Mouse (Mus musculus) lung, adult 2 months (tissue): ENCODE results near the gene Acvrl1. TPM values are rescaled to one million over a fixed set of nuclear protein-coding genes. Genes with fewer than 3 reads are reported as not detected.
A peak's percentile ranks its signal among the peaks of the same experiment; 100 is the strongest.

Experiments used
- DNase-seq: peaks from one replicate; pipeline ENCODE4 v3.0.0; 2022
- H3K4me1 ChIP-seq: fragments of 200-500 bp; 2 replicates; pipeline ENCODE4 v1.6.1; 2011; ENCODE audit warnings: low read length; ENCODE audit not compliant: control insufficient read depth, insufficient read depth
- H3K4me3 ChIP-seq: fragments of 200-500 bp; replicated peaks from 2 replicates; pipeline ENCODE3; 2011; ENCODE audit warnings: low read depth, mild to moderate bottlenecking, control low read depth, low read length; ENCODE audit errors: extremely low read depth
- CTCF ChIP-seq: fragments of 200-500 bp; IDR thresholded peaks from 2 replicates; pipeline ENCODE4 v1.5.1; 2011; ENCODE audit warnings: mild to moderate bottlenecking, low read length, control low read depth; ENCODE audit not compliant: insufficient read depth
- POLR2A ChIP-seq: fragments of 200-500 bp; IDR thresholded peaks from 2 replicates; pipeline ENCODE4 v1.6.1; 2011; ENCODE audit warnings: low read depth, mild to moderate bottlenecking, control low read depth, low read length, borderline replicate concordance; ENCODE audit errors: extremely low read depth
- WGBS: fragments of 180-500 bp; shearing (Covaris S2); methylation state at CpG from one replicate; pipeline ENCODE4 v1.1.7; 2018; 5-methylcytosine and 5-hydroxymethylcytosine counted together
- polyA plus RNA-seq: library from polyadenylated mRNA; depleted of rRNA; stranded (reverse); fragments of >200 nt; gene quantifications from 2 replicates; pipeline ENCODE4 v1.2.3, GENCODE M21; 2012

Acvrl1 gene
- polyA plus RNA-seq, 1 experiment = 695 TPM

DNA sequence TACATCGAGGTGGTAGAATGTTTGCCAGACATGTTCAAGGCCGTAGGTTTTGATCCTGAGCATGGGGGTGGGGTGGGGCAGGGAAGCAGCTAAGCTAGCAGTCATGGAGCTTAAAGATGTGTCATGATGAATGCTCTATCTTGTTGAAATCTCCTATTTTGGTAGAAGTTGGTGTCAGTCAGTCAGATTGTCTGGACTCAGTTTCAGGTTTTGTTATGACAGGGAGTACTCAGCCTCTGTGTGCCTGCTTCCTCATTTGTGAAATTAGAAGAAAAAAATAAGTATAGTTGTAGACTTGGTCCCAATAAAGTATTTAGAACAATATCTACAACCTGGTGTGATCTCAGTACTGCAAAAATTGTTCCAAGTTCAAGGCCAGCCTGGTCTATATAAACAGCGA lies 10.4 kb downstream of the Acvrl1 start:
- WGBS = 40% methylated on average over 3 of the region's 3 CpGs
- TF ChIP-seq CTCF (no peak), POLR2A (no peak)
- no peak for DNase-seq
- Histone ChIP-seq H3K4me1 (peaks cover 13% of the 10 kb centered on the region), H3K4me3 (peak overlapping the region; percentile 25)

DNA sequence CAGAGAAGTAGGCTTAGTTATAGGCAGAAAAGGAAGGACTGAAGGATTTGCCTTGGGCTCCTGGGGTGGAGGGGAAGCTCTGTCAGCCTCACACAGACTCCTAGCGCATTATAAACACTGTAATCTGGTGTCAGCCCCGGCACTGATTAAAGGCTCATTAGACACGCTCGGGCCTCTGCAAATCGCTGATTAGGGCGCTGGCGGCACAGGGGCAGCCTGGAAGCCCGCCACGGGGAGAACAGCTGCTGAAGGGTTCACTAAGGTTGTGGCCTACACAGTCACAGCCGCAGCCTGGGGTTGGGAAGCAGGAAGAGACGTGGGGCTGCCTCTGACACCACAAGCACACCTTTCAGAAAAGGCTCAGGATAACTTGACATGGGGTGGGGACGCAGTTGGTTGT lies 11.6 kb downstream of the Acvrl1 start:
- no peak for TF ChIP-seq CTCF
- TF ChIP-seq POLR2A = no peak
- H3K4me1 ChIP-seq = peaks cover 15% of the 10 kb centered on the region
- 33% methylated on average over 12 of the region's 12 CpGs for WGBS
- no peak for DNase-seq
- peak overlapping the region; percentile 33 for H3K4me3 ChIP-seq

GRCm38 (mm10) chr15:101140587-101140986 lies 12.3 kb downstream of the Acvrl1 start:
- peaks cover 15% of the 10 kb centered on the region for H3K4me1 ChIP-seq
- TF ChIP-seq POLR2A (no peak), CTCF (no peak)
- peak overlapping the region; percentile 33 for H3K4me3 ChIP-seq
- WGBS = 36% methylated on average over 6 of the region's 6 CpGs
- DNase-seq = no peak

GRCm38 (mm10) chr15:101141061-101141541 lies 12.8 kb downstream of the Acvrl1 start:
- WGBS = 3% methylated on average over 10 of the region's 14 CpGs
- Histone ChIP-seq H3K4me1 (peaks cover 17% of the 10 kb centered on the region), H3K4me3 (peak overlapping the region; percentile 33)
- TF ChIP-seq CTCF (no peak), POLR2A (peak; percentile 54; the same call in 1 of the 2 replicates)
- DNase-seq = peak; percentile 62

DNA sequence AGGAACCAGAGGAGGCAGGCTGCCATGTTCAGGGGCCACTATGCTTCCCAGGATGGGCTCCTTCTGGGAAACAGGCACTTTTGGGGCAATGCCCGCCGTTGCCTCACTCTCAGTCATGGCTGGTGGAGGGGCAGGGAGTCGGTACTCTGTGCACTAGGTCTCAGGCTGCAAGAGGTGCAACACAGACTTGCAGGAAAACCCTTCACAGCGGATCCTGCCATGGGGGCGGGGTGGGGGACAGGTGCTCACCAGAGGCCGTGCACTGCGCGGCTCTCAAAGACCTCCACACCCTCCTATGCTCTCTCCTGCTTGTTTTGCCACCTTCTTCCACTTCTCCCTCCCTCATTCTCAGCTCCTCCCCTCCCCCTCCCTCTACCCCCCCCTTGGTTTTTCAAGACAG lies 14.3 kb downstream of the Acvrl1 start:
- no peak for DNase-seq
- no peak overlapping the region for H3K4me3 ChIP-seq
- WGBS = 51% methylated on average over 8 of the region's 8 CpGs
- no peak for TF ChIP-seq CTCF
- 0 out of 2 replicates have a peak, but pooled peaks have one; percentile 12 for TF ChIP-seq POLR2A
- peaks cover 22% of the 10 kb centered on the region for H3K4me1 ChIP-seq

GRCm38 (mm10) chr15:101143494-101143893 lies 15.2 kb downstream of the Acvrl1 start:
- 28% methylated on average over 8 of the region's 8 CpGs for WGBS
- H3K4me3 ChIP-seq = no peak overlapping the region
- TF ChIP-seq CTCF = no peak
- no peak; the same call in 1 of the 2 replicates for TF ChIP-seq POLR2A
- H3K4me1 ChIP-seq = peaks cover 22% of the 10 kb centered on the region
- peak; percentile 32 for DNase-seq

- peaks cover 22% of the 10 kb centered on the region for H3K4me1 ChIP-seq
- 60% methylated on average over 5 of the region's 5 CpGs for WGBS
- no peak for DNase-seq
- H3K4me3 ChIP-seq = no peak overlapping the region
- TF ChIP-seq POLR2A (peak; percentile 38; the same call in 1 of the 2 replicates), CTCF (no peak)
Observed at GRCm38 (mm10) chr15:101144176-101144575, 15.9 kb downstream of the Acvrl1 start.

- peak; percentile 33 for DNase-seq
- WGBS = 33% methylated on average over 8 of the region's 8 CpGs
- Histone ChIP-seq H3K4me1 (peaks cover 22% of the 10 kb centered on the region), H3K4me3 (no peak overlapping the region)
- TF ChIP-seq CTCF = no peak
- no peak for TF ChIP-seq POLR2A
Observed at GRCm38 (mm10) chr15:101144779-101145178, 16.5 kb downstream of the Acvrl1 start.

DNA sequence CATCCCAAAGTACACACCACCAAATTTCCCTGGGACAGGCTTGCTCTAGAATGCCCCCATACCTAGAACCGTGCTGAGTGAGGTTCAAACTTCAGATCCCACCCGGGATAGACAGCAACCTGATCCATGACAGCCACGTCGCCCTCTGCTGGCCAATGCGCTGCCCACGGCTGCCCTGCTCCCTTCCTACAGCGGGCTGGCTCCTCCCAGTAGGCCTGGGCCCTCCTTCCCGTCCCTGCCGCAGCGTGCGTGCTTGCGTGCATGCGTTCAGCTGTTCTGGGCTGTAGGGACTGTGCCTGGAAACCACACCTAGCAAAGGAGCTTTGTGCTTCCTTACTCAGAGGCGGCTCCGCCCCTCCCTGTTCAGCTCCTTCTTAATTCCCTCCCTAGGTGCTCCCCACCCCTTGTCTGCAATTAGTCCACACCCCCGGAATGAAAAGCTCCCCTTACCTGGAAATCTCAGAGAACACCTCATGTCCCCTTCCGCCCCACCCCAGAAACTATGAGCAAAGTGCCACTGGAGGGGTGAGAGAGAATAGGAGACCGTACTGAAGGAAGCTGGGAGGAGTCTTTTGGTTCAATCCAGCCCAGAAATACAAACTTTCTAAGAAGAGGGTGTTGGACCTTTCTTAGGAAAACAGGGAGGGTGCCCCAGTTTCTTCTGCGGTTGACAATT lies 17.2 kb downstream of the Acvrl1 start:
- H3K4me3 ChIP-seq = peak overlapping the region; percentile 12
- TF ChIP-seq CTCF (peak; percentile 89), POLR2A (peak; percentile 98; the same call in 1 of the 2 replicates)
- peak; percentile 97 for DNase-seq
- 3% methylated on average over 19 of the region's 19 CpGs for WGBS
- H3K4me1 ChIP-seq = peaks cover 22% of the 10 kb centered on the region

DNA sequence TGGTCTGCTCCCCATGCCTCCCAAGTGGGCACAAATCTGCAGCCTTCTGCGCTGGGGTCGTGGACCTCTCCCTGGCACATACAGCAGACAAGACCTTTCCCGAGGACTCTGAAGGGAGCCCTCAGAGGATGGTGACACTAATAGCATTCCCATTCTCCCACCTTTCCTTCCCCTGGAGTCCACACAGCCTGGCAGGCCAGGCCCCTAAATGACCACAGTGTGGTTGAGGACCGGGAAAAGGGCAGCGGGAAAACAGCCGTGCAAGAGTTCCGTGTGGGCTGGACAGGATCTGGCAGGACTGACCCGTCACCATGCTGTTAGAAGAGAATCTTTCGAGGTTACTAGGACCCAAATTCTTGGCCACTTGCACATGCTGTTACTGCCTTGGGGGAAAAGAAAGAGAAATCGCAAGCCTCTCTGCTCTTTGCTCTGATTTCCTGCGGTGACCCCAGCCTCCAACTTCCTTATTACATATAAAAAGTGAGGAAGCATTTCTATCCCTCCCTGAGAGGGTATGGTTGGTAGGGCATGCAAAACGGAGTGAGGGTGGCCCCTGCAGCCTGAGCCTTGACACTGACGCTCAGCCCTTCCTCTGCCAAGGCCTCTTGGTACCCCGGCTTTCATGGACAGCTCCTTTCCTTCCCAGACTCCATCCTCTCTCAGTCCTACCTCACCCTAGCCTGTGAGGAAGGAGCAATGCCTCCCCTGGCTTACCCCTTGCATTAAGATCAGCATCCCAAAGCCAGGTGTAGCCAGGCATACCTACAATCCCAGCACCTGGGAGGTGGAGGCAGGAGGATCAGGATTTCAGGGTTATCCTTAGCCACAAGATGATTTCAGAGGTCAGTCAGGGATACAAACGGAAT lies 18.0 kb downstream of the Acvrl1 start:
- TF ChIP-seq CTCF (no peak; the same call in 1 of the 2 replicates), POLR2A (no peak)
- WGBS = 25% methylated on average over 15 of the region's 15 CpGs
- Histone ChIP-seq H3K4me1 (peaks cover 16% of the 10 kb centered on the region), H3K4me3 (no peak overlapping the region)
- peak; percentile 40 for DNase-seq
